ENCODE assay signal across 1 mouse cellular context in genomic region chr8:84197141-84197921, GRCm38 (mm10).
TF ChIP-seq lines count a peak whose summit lies in the region.

No protein-coding gene starts in this region.

TF ChIP-seq in C2C12, 6 proteins besides CTCF, POLR2A, EP300 and RAD21 (continued from another document):
- TF ChIP-seq MYOG (IDR thresholded peaks at IDR 0.05; ENCODE audit: control insufficient read depth, extremely low read depth, insufficient read length): no peak
